8 mouse cellular contexts compared by ENCODE assay signal in genomic region chr7:44892276-44892921, GRCm38 (mm10). TPM values are rescaled to one million over a fixed set of nuclear protein-coding genes. Genes with fewer than 3 reads are reported as not detected.
DNase-seq lines count a peak whose midpoint lies in the region; ATAC-seq and TF ChIP-seq lines count a peak whose summit lies in the region.

Med25 (minus strand) TSS chr7:44892712.

- peak in 1 of 2 experiments; percentile 11; a peak in 1 of 4 replicates for TF ChIP-seq EP300 in MEL (IDR thresholded peaks at IDR 0.05; ENCODE audit: low read depth in 1 of 2, low read length in 2 of 2)

- DNase-seq in MEL (ENCODE audit: low read depth, low spot score) = peak; percentile 95
- peak; percentile 90 to 93 for DNase-seq in cerebellum, adult 2 months
- peak; percentile 98 for DNase-seq in forebrain, postnatal 0 days
- DNase-seq in heart, postnatal 4 days = peak; percentile 91
- peak; percentile 96 to 97 for DNase-seq in layer of hippocampus, adult 8-10 months (ENCODE audit: low spot score in 2 of 2)
- DNase-seq in ovary, adult 18-20 months (ENCODE audit: low spot score) = peak; percentile 96
- peak; percentile 90 for DNase-seq in thymus, postnatal 0 days (ENCODE audit: low spot score)

- H3K4me2 ChIP-seq in forebrain, postnatal 0 days (ENCODE audit: low read depth) = peak within 1 kb of the TSS; percentile 86
- H3K4me2 ChIP-seq in lung, embryonic 15.5 days = peak within 1 kb of the TSS; percentile 87

- H3K79me2 ChIP-seq in MEL (ENCODE audit: control insufficient read depth, insufficient read depth, low read length, poor library complexity) = peaks cover 24% of the 10 kb centered on the region

- WGBS in cerebellum, adult 2 months = under 1% methylated on average over 56 of the region's 56 CpGs
- WGBS in forebrain, postnatal 0 days = 1% methylated on average over 56 of the region's 56 CpGs
- under 1% methylated on average over 56 of the region's 56 CpGs for WGBS in lung, embryonic 15.5 days

- H3K36me3 ChIP-seq in MEL (ENCODE audit: control insufficient read depth in 1 of 2, insufficient read depth in 2 of 2, low read length in 2 of 2) = peaks cover 0 to 10% of the 10 kb centered on the region in 2 experiments; a peak in 2 of 4 replicates
- H3K36me3 ChIP-seq in forebrain, postnatal 0 days (ENCODE audit: insufficient read depth) = peaks cover 7% of the 10 kb centered on the region
- peaks cover 14% of the 10 kb centered on the region; the same call in 1 of the 2 replicates for H3K36me3 ChIP-seq in lung, embryonic 15.5 days

- peak within 1 kb of the TSS; percentile 63 to 88 for H3K4me3 ChIP-seq in MEL (ENCODE audit: control insufficient read depth in 1 of 2, insufficient read depth in 1 of 2, low read depth in 2 of 2, low read length in 2 of 2)
- peak within 1 kb of the TSS; percentile 91 for H3K4me3 ChIP-seq in cerebellum, adult 2 months (replicated peaks; ENCODE audit: insufficient read depth, low read depth, low read length)
- H3K4me3 ChIP-seq in forebrain, postnatal 0 days (ENCODE audit: low read depth, low read length) = peak within 1 kb of the TSS; percentile 88
- H3K4me3 ChIP-seq in lung, embryonic 15.5 days = peak within 1 kb of the TSS; percentile 86

- no peak for TF ChIP-seq CTCF in MEL (IDR thresholded peaks at IDR 0.05 in 2 of 3, conservative IDR thresholded peaks at IDR 0.05 in 1 of 3; ENCODE audit: control insufficient read depth in 1 of 3, insufficient read depth in 1 of 3, low read depth in 2 of 3, low read length in 3 of 3, poor library complexity in 1 of 3, severe bottlenecking in 1 of 3)
- no peak for TF ChIP-seq CTCF in cerebellum, adult 2 months (IDR thresholded peaks at IDR 0.05; ENCODE audit: borderline replicate concordance, insufficient read depth, low read depth, low read length)
- TF ChIP-seq CTCF in forebrain, postnatal 0 days (IDR thresholded peaks at IDR 0.05; ENCODE audit: low read depth) = no peak

- peak; percentile 74 for ATAC-seq in forebrain, postnatal 0 days
- peak; percentile 82 for ATAC-seq in lung, embryonic 15.5 days (ENCODE audit: borderline replicate concordance, extremely low read depth, low FRiP score, low TSS enrichment)

- H3K4me1 ChIP-seq in MEL (ENCODE audit: control insufficient read depth in 1 of 2, insufficient read depth in 2 of 2, low read length in 2 of 2) = peaks cover 0 to 25% of the 10 kb centered on the region in 2 experiments; a peak in 2 of 4 replicates
- peaks cover 29% of the 10 kb centered on the region for H3K4me1 ChIP-seq in cerebellum, adult 2 months (ENCODE audit: control insufficient read depth, insufficient read depth, low read length)
- H3K4me1 ChIP-seq in forebrain, postnatal 0 days (ENCODE audit: insufficient read depth) = peaks cover 38% of the 10 kb centered on the region
- peaks cover 56% of the 10 kb centered on the region for H3K4me1 ChIP-seq in lung, embryonic 15.5 days

- no peaks in the 10 kb centered on the region for H3K9me3 ChIP-seq in MEL (replicated peaks; ENCODE audit: insufficient read depth, low read length)
- no peaks in the 10 kb centered on the region for H3K9me3 ChIP-seq in forebrain, postnatal 0 days (ENCODE audit: low read length)
- H3K9me3 ChIP-seq in lung, embryonic 15.5 days = no peaks in the 10 kb centered on the region

- H3K9ac ChIP-seq in MEL (ENCODE audit: control insufficient read depth, low read depth, low read length, poor library complexity, severe bottlenecking) = peak within 1 kb of the TSS; percentile 83
- peak within 1 kb of the TSS; percentile 86 for H3K9ac ChIP-seq in forebrain, postnatal 0 days
- peak within 1 kb of the TSS; percentile 87 for H3K9ac ChIP-seq in lung, embryonic 15.5 days

- H3K27ac ChIP-seq in MEL (ENCODE audit: control insufficient read depth, low read depth, low read length) = peak within 1 kb of the TSS; percentile 95
- H3K27ac ChIP-seq in cerebellum, adult 2 months (ENCODE audit: insufficient read depth, low read length) = peak within 1 kb of the TSS; percentile 96
- peak within 1 kb of the TSS; percentile 100 for H3K27ac ChIP-seq in forebrain, postnatal 0 days (ENCODE audit: low read depth, low read length)
- H3K27ac ChIP-seq in lung, embryonic 15.5 days = peak within 1 kb of the TSS; percentile 96

- TF ChIP-seq POLR2A in MEL (IDR thresholded peaks at IDR 0.05; ENCODE audit: control insufficient read depth in 1 of 2, insufficient read depth in 1 of 2, low read depth in 1 of 2, low read length in 2 of 2, poor library complexity in 1 of 2) = peak; percentile 94
- TF ChIP-seq POLR2A in cerebellum, adult 2 months (IDR thresholded peaks at IDR 0.05; ENCODE audit: borderline replicate concordance, insufficient read depth, low read length) = peak; percentile 74

- TF ChIP-seq RAD21 in MEL (IDR thresholded peaks at IDR 0.05; ENCODE audit: low read depth, low read length) = no peak

- H3K27me3 ChIP-seq in MEL (ENCODE audit: control insufficient read depth in 1 of 2, insufficient read depth in 2 of 2, low read length in 2 of 2) = no peaks in the 10 kb centered on the region
- H3K27me3 ChIP-seq in cerebellum, adult 2 months (ENCODE audit: control insufficient read depth, insufficient read depth, low read length) = no peaks in the 10 kb centered on the region
- no peaks in the 10 kb centered on the region for H3K27me3 ChIP-seq in forebrain, postnatal 0 days (ENCODE audit: insufficient read depth, low read length)
- no peaks in the 10 kb centered on the region for H3K27me3 ChIP-seq in lung, embryonic 15.5 days

TF ChIP-seq in MEL, 35 proteins besides CTCF, POLR2A, EP300 and RAD21:
- TF ChIP-seq E2F4 (IDR thresholded peaks at IDR 0.05; ENCODE audit: borderline replicate concordance, low read depth, low read length) (no peak), RCOR1 (IDR thresholded peaks at IDR 0.05; ENCODE audit: low read depth, low read length) (peak; percentile 40; the same call in 1 of the 2 replicates), NELFE (IDR thresholded peaks at IDR 0.05; ENCODE audit: low read depth, low read length) (peak; percentile 96), ZMIZ1 (IDR thresholded peaks at IDR 0.05; ENCODE audit: low read depth, low read length) (0 out of 2 replicates have a peak, but pooled peaks have one; percentile 39), GATA1 (IDR thresholded peaks at IDR 0.05; ENCODE audit: low read depth, low read length) (peak; percentile 25; the same call in 1 of the 2 replicates), SMC3 (IDR thresholded peaks at IDR 0.05; ENCODE audit: low read depth, low read length) (no peak), SIN3A (IDR thresholded peaks at IDR 0.05; ENCODE audit: low read length) (peak; percentile 90), ELF1 (IDR thresholded peaks at IDR 0.05; ENCODE audit: low read depth, low read length) (peak; percentile 40; the same call in 1 of the 2 replicates), TBP (IDR thresholded peaks at IDR 0.05; ENCODE audit: low read depth, low read length) (peak; percentile 41; the same call in 1 of the 2 replicates), HCFC1 (IDR thresholded peaks at IDR 0.05; ENCODE audit: low read depth, low read length) (peak; percentile 97), MAX (IDR thresholded peaks at IDR 0.05; ENCODE audit: low read length) (no peak), ZKSCAN1 (IDR thresholded peaks at IDR 0.05; ENCODE audit: low read depth, low read length) (no peak), ZC3H11A (IDR thresholded peaks at IDR 0.05; ENCODE audit: low read depth, low read length) (no peak), NRF1 (IDR thresholded peaks at IDR 0.05; ENCODE audit: insufficient read depth, low read depth, low read length, poor library complexity, severe bottlenecking) (peak; percentile 81), KAT2A (conservative IDR thresholded peaks at IDR 0.05; ENCODE audit: low read depth, low read length) (peak; percentile 80; the same call in 1 of the 2 replicates), CHD1 (IDR thresholded peaks at IDR 0.05; ENCODE audit: low read depth, low read length) (no peak), MYB (IDR thresholded peaks at IDR 0.05; ENCODE audit: low read depth, low read length) (peak; percentile 22; the same call in 1 of the 2 replicates), CHD2 (IDR thresholded peaks at IDR 0.05; ENCODE audit: low read length) (no peak), POLR2AphosphoS2 (IDR thresholded peaks at IDR 0.05; ENCODE audit: low read length) (peak; percentile 79; the same call in 1 of the 2 replicates), ETS1 (IDR thresholded peaks at IDR 0.05; ENCODE audit: low read depth, low read length) (no peak), MXI1 (IDR thresholded peaks at IDR 0.05; ENCODE audit: low read depth, low read length) (peak; percentile 84), MAZ (IDR thresholded peaks at IDR 0.05; ENCODE audit: low read depth, low read length) (no peak), TCF12 (IDR thresholded peaks at IDR 0.05; ENCODE audit: low read depth, low read length) (peak; percentile 54; the same call in 1 of the 2 replicates), MYC (IDR thresholded peaks at IDR 0.05; ENCODE audit: low read depth, low read length) (no peak)
TF ChIP-seq in MEL: peak in this region for 14.

RNA-seq across cellular contexts. Expression of gene Med25, which starts in this region (rescaled TPM):
- total RNA-seq in MEL (2012; rRNA removed) = 50.5 and 53.9 TPM in 2 replicates
- 100 to 1,000 TPM in 1 of 2 experiments, not detected in 1; 118 TPM for polyA plus RNA-seq in MEL (2012; ENCODE audit: insufficient read depth in 1 of 2, insufficient read length in 2 of 2, low read depth in 1 of 2, low replicate concordance in 2 of 2, missing spikeins in 1 of 2)
- 105 and 117 TPM in 2 replicates for polyA plus RNA-seq in cerebellum, adult 2 months (2012; rRNA removed)
- 113 and 148 TPM in 2 replicates for total RNA-seq in forebrain, postnatal 0 days (2014; rRNA removed)
- 142 and 151 TPM in 2 replicates for polyA plus RNA-seq in forebrain, postnatal 0 days (2015; fragmentation: Nextera tagmentation; extraction: Ambion mirVana)
- 10 to 100 TPM; 74.6 to 76.3 TPM for total RNA-seq in heart, postnatal 4 days (2021)
- 100 to 1,000 TPM in 3 of 4 experiments, 10 to 100 TPM in 1; 89.6 to 111 (median 107) TPM for total RNA-seq in layer of hippocampus, adult 8-10 months (2022)
- 93.5 and 97.7 TPM in 2 replicates for polyA plus RNA-seq in lung, embryonic 15.5 days (2015; fragmentation: Nextera tagmentation; extraction: Ambion mirVana)
- 59.0 and 60.0 TPM in 2 replicates for polyA plus RNA-seq in thymus, postnatal 0 days (2015; fragmentation: Nextera tagmentation; extraction: Ambion mirVana)

Comparison
In these comparisons a context has a peak if more than half of its experiments do, and no peak if none do; other contexts are left out.
1. Peak in every context shown above with its lines: DNase-seq, ATAC-seq, H3K4me3 ChIP-seq and H3K27ac ChIP-seq.